Mouse (Mus musculus) T-helper 1 cell (primary cell): ENCODE measurements around the gene C1qtnf7.

Source experiments
- in situ Hi-C: fragments of 300-600 bp; cut with MboI, MseI; formaldehyde crosslinking; loops from one replicate; pipeline ENCODE4 v1.15.1; 2025; ENCODE audit warnings: high pct_unique_total_duplicates

C1qtnf7 gene

DNA sequence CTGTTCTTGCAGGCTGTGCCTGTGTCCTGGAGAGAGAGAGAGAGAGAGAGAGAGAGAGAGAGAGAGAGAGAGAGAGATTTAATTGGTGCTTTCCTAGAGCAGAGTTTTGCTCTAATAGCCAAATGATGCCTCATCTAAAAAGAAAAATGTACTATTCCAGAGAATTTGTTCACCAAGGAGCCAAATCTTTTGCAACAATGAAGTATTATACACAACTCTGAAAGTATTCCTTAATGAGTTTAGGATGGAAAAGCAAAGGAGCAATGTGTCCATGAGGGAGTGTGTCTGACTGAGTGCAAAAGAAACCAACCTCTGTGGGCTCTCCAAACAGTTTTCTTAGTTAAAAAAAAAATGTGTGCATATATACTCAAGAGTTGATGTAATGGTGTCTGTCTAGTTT, 24.5 kb downstream of the C1qtnf7 start:
- in situ Hi-C loops = no loop called here

- in situ Hi-C loops = no loop called here
Measured at GRCm38 (mm10) chr5:43541492-43541891, 26.2 kb downstream of the C1qtnf7 start.

DNA sequence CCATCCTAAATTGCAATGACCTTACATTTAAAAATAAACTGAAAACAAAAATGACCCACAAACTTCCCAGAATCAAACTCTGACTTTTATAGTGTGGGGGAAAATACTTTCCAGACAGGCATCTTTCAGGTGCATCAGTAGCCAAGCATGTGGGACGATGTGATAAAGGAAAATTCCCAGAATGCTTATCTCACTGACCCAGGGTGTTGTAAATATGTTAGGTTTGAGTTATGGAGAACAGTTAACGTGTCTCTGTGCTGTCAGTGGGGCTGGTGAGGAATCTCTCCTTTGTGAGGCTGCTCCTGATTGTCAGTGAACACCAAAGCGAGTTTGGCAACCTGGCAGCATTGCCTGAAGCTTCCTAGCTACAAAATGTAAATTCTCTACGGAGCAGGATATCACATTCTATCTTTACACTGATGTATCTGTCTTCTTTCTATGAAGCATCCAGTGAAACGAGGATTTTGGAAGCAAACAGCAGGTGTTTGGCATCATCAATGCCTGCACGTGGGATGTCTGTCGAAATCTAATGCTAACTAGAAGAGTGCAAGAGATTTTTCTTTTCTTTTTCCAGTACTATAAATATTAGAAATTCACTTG, 27.0 kb downstream of the C1qtnf7 start:
- in situ Hi-C loops = no loop called here

DNA sequence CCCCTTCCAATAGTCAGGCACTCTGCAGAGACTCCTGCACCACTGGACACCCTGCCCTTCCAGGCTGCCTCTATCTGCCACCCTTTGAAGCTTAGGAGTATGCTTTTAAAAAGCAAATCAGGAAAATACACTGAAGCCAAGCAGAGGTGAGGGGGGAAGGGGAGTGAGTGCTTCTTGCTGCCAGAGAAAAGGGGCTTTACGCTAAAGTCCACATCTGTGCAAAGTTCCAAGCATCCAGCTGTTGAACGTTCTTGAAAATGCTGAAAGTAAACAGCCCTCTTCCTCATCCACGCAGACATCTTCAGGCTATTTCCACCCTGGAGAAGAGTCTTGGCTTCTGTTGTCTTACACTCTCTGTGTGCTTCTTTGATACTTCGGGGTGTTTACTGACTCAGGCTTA, 34.6 kb downstream of the C1qtnf7 start:
- in situ Hi-C loops = no loop called here

GRCm38 (mm10) chr5:43550444-43550843, 35.1 kb downstream of the C1qtnf7 start:
- in situ Hi-C loops = no loop called here

- in situ Hi-C loops = no loop called here
Measured at GRCm38 (mm10) chr5:43554871-43555270, 39.5 kb downstream of the C1qtnf7 start.

DNA sequence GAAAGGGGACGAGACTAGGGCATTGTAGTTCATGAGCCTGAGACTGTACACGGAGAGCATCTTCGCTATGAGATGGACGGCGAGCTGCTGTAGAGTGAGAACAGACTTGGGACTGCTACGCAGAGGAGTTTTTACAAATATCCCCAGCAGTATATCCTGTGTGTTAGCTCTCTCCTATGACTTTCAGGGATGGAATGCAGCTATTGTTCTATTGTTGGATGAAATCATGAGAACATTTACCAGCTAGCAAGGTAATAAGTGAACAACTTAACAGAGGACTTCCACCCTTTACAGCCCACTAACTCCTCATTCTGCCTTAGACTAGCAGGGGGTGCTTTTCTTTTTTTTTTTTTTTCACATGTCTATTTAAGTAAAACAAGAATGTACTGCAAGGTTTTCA, 40.1 kb downstream of the C1qtnf7 start:
- in situ Hi-C loops = no loop called here

DNA sequence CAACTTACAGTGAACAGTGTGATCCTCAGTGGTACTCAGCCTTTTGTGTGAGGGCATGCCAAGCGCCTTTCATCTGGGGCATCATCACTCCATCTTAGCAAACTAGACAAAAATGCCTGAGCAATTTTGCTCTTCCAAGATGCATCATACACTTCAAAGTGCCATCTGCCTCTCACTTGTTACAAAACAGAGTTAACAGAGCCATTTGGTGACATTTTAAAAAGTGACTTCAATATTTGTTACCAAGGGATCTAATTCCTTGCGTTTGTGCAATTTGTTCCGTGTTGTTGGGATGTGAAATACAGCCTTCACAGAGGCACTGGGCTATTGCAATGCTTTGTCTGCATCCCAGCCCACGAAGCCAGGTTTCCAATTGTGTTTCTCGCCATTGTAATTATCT, 42.1 kb downstream of the C1qtnf7 start:
- in situ Hi-C loops = no loop called here

- in situ Hi-C loops = no loop called here
Measured at GRCm38 (mm10) chr5:43561639-43562252, 46.4 kb downstream of the C1qtnf7 start.

- in situ Hi-C loops = no loop called here
Measured at GRCm38 (mm10) chr5:43569720-43570359, 54.5 kb downstream of the C1qtnf7 start.

DNA sequence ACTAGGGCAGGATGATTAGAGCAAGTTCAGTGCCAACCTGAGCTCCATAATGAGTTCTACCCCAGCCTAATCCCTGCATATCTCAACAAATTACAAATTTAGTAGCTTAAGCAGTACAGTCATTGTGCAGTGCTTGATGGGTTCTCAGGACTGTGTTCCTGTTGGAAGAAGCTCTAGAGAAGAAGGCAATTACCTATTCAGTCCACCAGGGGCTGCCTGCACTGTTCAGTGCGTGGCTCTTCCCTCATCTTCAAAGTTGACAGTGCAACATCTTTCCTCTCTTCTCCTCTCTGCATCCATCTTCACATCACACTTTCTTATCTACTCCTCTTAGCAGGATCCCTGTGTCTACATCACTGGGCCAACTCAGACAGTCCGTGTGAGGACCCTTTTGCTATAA, 67.5 kb downstream of the C1qtnf7 start:
- in situ Hi-C loops = no loop called here

DNA sequence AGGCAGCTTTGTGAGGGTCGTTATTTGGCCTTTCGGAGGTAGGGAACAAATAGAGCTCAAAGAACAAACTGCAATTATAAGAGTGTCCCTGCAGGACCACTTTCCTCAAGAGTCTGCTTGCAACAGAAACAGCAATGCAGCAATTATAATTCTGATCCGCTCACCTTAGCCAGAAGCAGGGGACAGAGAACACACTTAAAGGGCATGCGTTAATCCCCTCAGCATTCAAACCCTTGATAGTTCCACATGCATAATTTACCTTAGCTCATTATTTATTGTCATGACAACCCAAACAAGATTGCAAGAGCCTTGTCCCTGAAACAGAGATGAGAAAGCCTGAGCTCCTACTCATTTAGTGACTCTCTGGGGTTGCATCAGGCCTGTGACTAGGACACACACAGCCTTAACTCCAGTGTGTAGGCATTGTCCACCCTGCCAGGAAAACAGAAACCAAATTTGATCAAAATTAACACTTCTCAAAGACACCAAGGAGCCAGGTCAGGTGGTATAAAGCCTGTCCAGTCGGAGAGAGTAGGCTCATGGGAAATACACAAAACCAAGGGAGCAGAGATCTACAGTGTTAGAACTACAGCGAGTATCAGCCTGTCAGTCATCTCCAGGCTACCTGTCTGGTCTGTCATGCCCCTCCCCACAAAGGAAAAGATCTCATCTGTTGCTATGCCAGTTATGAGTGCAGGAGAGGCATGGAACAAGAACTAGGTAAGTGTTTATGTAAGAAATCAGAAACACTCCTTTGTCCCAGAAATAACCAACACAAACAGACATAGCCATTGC, 68.2 kb downstream of the C1qtnf7 start:
- in situ Hi-C loops = no loop called here

- in situ Hi-C loops = no loop called here
Measured at GRCm38 (mm10) chr5:43584464-43584863, 69.1 kb downstream of the C1qtnf7 start.

DNA sequence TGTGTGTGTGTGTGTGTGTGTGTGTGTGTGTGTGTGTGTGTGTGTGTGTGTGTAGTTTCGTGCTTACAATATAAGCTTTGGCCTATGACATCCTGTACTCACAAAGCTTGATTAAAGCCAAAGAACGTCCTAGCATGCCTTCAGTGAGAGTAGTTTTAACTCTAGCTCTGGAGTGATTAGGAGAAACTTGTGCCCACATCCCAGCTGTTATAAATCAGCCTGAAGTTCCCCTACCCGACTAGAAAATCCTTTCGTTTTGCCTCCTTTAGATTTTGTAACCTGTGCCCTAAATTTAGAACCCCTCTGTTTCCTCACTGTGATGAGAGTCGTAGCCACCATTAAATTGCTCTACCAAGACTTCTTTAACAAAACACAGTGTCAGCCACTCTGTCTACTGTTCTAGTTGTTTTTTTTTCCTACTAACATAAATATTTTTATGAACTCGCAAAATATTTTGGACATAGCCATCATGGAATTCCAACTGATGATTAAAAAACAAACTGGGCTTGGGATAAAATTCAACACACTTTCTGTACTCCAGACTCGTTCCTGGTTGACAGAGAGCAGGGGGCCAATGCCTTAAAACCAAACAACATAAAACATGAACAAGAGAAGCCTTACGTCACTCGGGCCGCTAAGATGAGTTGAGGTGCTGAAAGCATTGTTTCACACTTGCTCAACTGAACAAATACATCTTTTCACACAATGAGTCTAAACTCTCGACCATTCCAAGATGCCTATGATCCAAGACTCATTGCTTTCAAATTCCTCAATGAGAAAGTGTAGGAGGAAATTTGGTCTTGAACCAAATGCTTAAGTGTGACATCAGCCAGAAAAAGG, 70.3 kb downstream of the C1qtnf7 start:
- in situ Hi-C loops = no loop called here

DNA sequence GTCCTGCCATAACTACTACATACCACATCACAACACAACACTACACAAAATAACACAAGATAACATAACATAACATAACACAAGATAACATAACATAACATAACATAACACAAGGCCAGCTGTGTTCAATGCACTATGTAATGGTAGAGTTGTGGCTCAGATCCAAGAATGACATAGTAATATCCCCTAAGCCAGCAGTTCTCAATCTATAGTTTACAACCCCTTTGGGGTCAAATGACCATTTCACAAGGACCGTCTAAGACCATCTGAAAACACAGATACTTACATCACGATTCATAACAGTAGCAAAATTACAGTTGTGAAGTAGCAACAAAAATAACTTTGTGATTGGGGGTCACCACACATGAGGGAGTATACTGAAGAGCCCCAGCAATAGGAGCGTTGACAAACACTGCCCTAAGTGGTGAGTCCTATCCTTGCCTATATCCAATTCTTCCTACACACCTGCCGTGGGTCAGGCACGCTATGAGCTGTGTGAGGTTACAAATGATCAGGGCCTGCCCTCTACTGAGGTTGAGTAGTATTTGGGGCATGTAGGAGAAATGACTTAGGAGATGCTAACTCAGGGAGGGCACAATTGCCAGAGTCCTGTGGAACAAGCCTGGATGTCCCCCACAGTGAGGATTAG, 73.6 kb downstream of the C1qtnf7 start:
- in situ Hi-C loops = no loop called here

GRCm38 (mm10) chr5:43589440-43589830, 74.1 kb downstream of the C1qtnf7 start:
- in situ Hi-C loops = no loop called here

DNA sequence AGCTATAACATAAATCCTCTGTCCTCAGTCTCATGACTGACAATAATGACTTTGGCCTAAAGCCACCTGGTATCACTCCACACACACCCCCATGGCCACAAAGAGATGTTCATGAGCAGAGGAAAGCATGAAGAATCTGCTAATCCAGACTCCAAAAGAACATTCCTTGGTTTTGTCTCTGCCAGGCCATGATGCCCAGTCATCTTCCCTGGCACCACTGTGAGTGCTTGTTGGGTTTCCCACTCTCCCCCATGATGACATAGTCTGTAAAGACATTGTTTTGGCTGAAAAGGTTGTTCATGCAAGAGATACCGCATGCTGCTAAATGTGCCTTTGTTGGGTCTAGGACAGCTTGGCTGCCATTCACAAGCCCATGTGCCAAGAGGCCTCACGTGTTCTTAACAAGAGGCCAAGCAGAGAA, 75.0 kb downstream of the C1qtnf7 start:
- in situ Hi-C loops = no loop called here

DNA sequence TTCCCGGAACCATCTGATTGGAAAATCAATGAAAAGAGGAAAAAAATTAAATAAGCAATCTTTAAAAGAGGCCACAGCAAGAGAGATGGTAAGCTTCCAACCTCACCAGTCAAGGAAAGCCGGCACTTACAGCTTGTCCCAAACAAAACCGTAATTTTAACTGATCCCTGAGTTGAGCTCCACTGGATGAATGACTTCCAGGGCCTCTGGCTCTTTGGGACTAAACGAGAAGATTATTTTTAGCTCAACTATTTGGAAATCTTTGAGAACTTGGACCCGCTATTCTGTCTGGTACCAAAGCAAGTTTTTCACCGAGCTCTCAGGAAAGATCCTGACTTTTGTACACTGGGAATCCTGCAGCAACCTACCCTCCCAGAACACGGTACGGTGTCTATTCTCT, 86.3 kb downstream of the C1qtnf7 start:
- in situ Hi-C loops = loop anchor here (25.0 kb wide), 2 partner anchors 1086 to 1189 kb away; no protein-coding TSS in a partner anchor

- in situ Hi-C loops = loop anchor here (25.0 kb wide), 2 partner anchors 1085 to 1190 kb away; no protein-coding TSS in a partner anchor
Measured at GRCm38 (mm10) chr5:43602518-43602917, 87.2 kb downstream of the C1qtnf7 start.

DNA sequence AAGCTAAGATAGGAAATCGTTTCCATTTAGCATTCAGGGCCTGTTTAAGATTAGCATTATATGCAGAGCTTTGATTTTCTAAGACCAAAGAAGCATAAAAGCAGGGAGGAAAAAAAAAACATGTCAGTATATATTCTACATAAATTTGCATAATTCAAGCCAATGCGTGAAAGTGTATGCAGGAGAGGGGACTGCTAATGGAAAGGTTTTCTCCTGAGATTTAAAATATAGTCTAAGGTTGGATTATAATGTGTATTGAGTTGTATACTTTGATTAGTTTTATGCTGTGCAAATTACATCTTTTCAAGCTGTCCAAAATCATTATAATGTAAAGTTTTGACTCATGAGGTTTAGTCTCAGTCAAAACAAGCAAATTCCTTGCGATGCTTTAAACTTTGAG, 88.2 kb downstream of the C1qtnf7 start:
- in situ Hi-C loops = loop anchor here (25.0 kb wide), 2 partner anchors 1084 to 1191 kb away; no protein-coding TSS in a partner anchor

DNA sequence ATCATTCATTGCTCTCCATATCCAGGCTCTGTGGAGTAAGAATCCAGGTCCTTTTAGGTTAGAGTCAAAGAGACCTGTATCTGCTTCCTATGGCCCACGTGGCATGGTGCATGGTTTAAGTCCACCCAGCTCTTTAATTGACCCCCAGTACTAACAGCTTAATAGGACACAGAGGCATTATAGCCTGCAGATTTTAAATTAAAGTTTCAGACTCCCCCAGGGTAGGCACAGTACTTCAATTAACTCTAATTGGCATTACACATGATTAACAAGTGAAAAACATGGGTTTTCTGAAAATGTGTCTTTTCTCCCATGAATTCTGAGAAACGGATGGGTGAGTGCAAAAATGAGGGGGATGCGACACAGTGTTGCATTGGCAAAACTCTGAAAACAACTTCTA, 92.7 kb downstream of the C1qtnf7 start:
- in situ Hi-C loops = loop anchor here (25.0 kb wide), 2 partner anchors 1079 to 1196 kb away; no protein-coding TSS in a partner anchor
